18 mouse cellular contexts compared by ENCODE assay signal in genomic region chr2:104379304-104379703, GRCm38 (mm10). TPM values are rescaled to one million over a fixed set of nuclear protein-coding genes. Genes with fewer than 3 reads are reported as not detected.
DNase-seq lines count a peak whose midpoint lies in the region; ATAC-seq and TF ChIP-seq lines count a peak whose summit lies in the region.
"Had no signal": no experiment of that assay in that cellular context is flagged by ENCODE, and none has a peak within 500 bp of the region (broad histone marks: within the 10 kb centered on the region; RNA-seq: fewer than 3 reads in every experiment).

No protein-coding gene starts in this region.

- 0 out of 2 replicates have a peak, but pooled peaks have one; percentile 59 for ATAC-seq in hindbrain, embryonic 15.5 days (ENCODE audit: low FRiP score, low read depth)
- ATAC-seq in midbrain, postnatal 0 days (ENCODE audit: low FRiP score), result no peak
- ATAC-seq: liver, postnatal 0 days had no signal

- no peak overlapping the region for H3K4me3 ChIP-seq in hindbrain, embryonic 15.5 days
- no peak overlapping the region for H3K4me3 ChIP-seq in hindbrain, embryonic 10.5 days
- H3K4me3 ChIP-seq in midbrain, postnatal 0 days (ENCODE audit: low read depth, low read length), result no peak overlapping the region
- H3K4me3 ChIP-seq: erythroblast, embryonic 14.5 days; gastrocnemius, adult 2 months; heart, embryonic 12.5 days had no signal

- intact Hi-C loops in gastrocnemius, postnatal 36 days (cut with DNase I), result no loop called here

- DNase-seq in hindbrain, embryonic 10.5 days (ENCODE audit: low spot score), result no peak
- peak; percentile 40 for DNase-seq in cerebellum, adult 11 months
- DNase-seq in cerebellum, postnatal 25 days, result peak; percentile 70 to 83
- DNase-seq in midbrain, postnatal 0 days (ENCODE audit: low spot score), result peak; percentile 25
- no peak for DNase-seq in gastrocnemius, postnatal 36 days
- no peak for DNase-seq in gastrocnemius, adult 18-20 months (ENCODE audit: low spot score)
- DNase-seq: B cell, adult 2 months; gastrocnemius, adult 2 months; heart, postnatal 4 days; kidney, adult 9 months; liver, postnatal 0 days; spleen, adult 18-20 months; thymus, postnatal 25 days had no signal

- H3K9ac ChIP-seq in hindbrain, embryonic 15.5 days, result no peak overlapping the region
- H3K9ac ChIP-seq in midbrain, postnatal 0 days (replicated peaks; ENCODE audit: low read length, poor library complexity, severe bottlenecking), result no peak overlapping the region
- H3K9ac ChIP-seq: heart, embryonic 12.5 days; liver, postnatal 0 days had no signal

- peaks cover 15% of the 10 kb centered on the region for H3K4me1 ChIP-seq in hindbrain, embryonic 15.5 days (replicated peaks)
- H3K4me1 ChIP-seq in hindbrain, embryonic 10.5 days (replicated peaks), result peaks cover 10% of the 10 kb centered on the region
- H3K4me1 ChIP-seq in midbrain, postnatal 0 days (ENCODE audit: insufficient read depth, low read length), result 0 out of 2 replicates have a peak, but pooled peaks cover 8% of the 10 kb centered on the region
- H3K4me1 ChIP-seq: heart, embryonic 12.5 days had no signal

- H3K4me2 ChIP-seq in hindbrain, embryonic 15.5 days, result 0 out of 2 replicates have a peak overlapping the region, but pooled peaks have one; percentile 4
- H3K4me2 ChIP-seq in midbrain, postnatal 0 days (ENCODE audit: low read depth, low read length, poor library complexity, severe bottlenecking), result no peak overlapping the region
- H3K4me2 ChIP-seq: heart, embryonic 12.5 days had no signal

- H3K27ac ChIP-seq in hindbrain, embryonic 15.5 days (replicated peaks), result peak overlapping the region; percentile 39; the same call in 1 of the 2 replicates
- H3K27ac ChIP-seq in hindbrain, embryonic 10.5 days, result no peak overlapping the region
- peak overlapping the region; percentile 26; the same call in 1 of the 2 replicates for H3K27ac ChIP-seq in midbrain, postnatal 0 days (ENCODE audit: low read depth, low read length)
- H3K27ac ChIP-seq: gastrocnemius, adult 2 months; macrophage had no signal

- H3K36me3 ChIP-seq in hindbrain, embryonic 15.5 days, result no peaks in the 10 kb centered on the region
- no peaks in the 10 kb centered on the region for H3K36me3 ChIP-seq in hindbrain, embryonic 10.5 days
- H3K36me3 ChIP-seq in midbrain, postnatal 0 days (ENCODE audit: insufficient read depth, low read length), result no peaks in the 10 kb centered on the region
- H3K36me3 ChIP-seq: heart, embryonic 12.5 days had no signal

- no peaks in the 10 kb centered on the region for H3K9me3 ChIP-seq in hindbrain, embryonic 15.5 days
- H3K9me3 ChIP-seq in hindbrain, embryonic 10.5 days, result no peaks in the 10 kb centered on the region
- H3K9me3 ChIP-seq in midbrain, postnatal 0 days (ENCODE audit: low read length), result no peaks in the 10 kb centered on the region
- H3K9me3 ChIP-seq: heart, embryonic 12.5 days had no signal

- 23% methylated on average over 7 of the region's 7 CpGs for WGBS in hindbrain, embryonic 15.5 days
- WGBS in hindbrain, embryonic 10.5 days, result 21% methylated on average over 7 of the region's 7 CpGs
- 21% methylated on average over 7 of the region's 7 CpGs for WGBS in midbrain, postnatal 0 days

- no peak for TF ChIP-seq CTCF in midbrain, postnatal 0 days (IDR thresholded peaks at IDR 0.05)

- no peaks in the 10 kb centered on the region for H3K27me3 ChIP-seq in hindbrain, embryonic 15.5 days
- H3K27me3 ChIP-seq in hindbrain, embryonic 10.5 days (ENCODE audit: insufficient read depth, poor library complexity, severe bottlenecking), result peaks cover 2% of the 10 kb centered on the region; the same call in 1 of the 2 replicates
- H3K27me3 ChIP-seq in midbrain, postnatal 0 days (ENCODE audit: insufficient read depth, low read length), result no peaks in the 10 kb centered on the region

RNA-seq across cellular contexts. Expression of gene D430041D05Rik, which starts 31.5 kb away (rescaled TPM):
- 9.3 and 10.2 TPM in 2 replicates for polyA plus RNA-seq in hindbrain, embryonic 15.5 days (2015; fragmentation: Nextera tagmentation; extraction: Ambion mirVana)
- polyA plus RNA-seq in hindbrain, embryonic 10.5 days (2016; fragmentation: Nextera tagmentation; extraction: Ambion mirVana), result 1.2 and 1.7 TPM in 2 replicates
- 47.6 and 48.0 TPM in 2 replicates for total RNA-seq in midbrain, postnatal 0 days (2014; rRNA removed)
- polyA plus RNA-seq in midbrain, postnatal 0 days (2015; fragmentation: Nextera tagmentation; extraction: Ambion mirVana), result 6.6 and 7.9 TPM in 2 replicates
- total RNA-seq in gastrocnemius, postnatal 36 days (2021), result 1 to 10 TPM in 1 of 2 experiments, under 1 TPM in 1; 0.94 to 1.6 TPM
- total RNA-seq in gastrocnemius, adult 18-20 months (2021), result 1 to 10 TPM; 1.7 to 2.6 TPM
- polyA plus RNA-seq: erythroblast, embryonic 14.5 days; large intestine, adult 2 months; macrophage had no signal

Comparison
In these comparisons a context has a peak if more than half of its experiments do, and no peak if none do; other contexts are left out.
1. DNase-seq: peak in cerebellum, adult 11 months (single experiment), cerebellum, postnatal 25 days (2 of 2) and midbrain, postnatal 0 days (single experiment); none in hindbrain, embryonic 10.5 days (single experiment), gastrocnemius, postnatal 36 days (0 of 2) and gastrocnemius, adult 18-20 months (single experiment).
2. RNA of gene D430041D05Rik, which starts 31.5 kb away (total RNA-seq): 47.6 to 48.0 TPM in midbrain, postnatal 0 days; 1.7 to 2.6 TPM in gastrocnemius, adult 18-20 months and 0.94 to 1.6 TPM in gastrocnemius, postnatal 36 days; every median in the first group is over 10 times any median in the second.